Mouse (Mus musculus) heart, embryonic 14.5 days (tissue): ENCODE results near the gene Celf3. TPM values are rescaled to one million over a fixed set of nuclear protein-coding genes. Genes with fewer than 3 reads are reported as not detected.
A peak's percentile ranks its signal among the peaks of the same experiment; 100 is the strongest.

Experiments used
- ATAC-seq: fragments of 200-750 bp; cut with Nextera tagmentation; 2 replicates; pipeline ENCODE4 v1.8.0; 2017; ENCODE audit warnings: low read depth, moderate TSS enrichment; ENCODE audit not compliant: insufficient number of reproducible peaks, insufficient read depth, low FRiP score
- H3K27ac ChIP-seq, 2 experiments: fragments of 200-500 bp in 1 of 2; fragments of 300-500 bp in 1 of 2; sonication (generic) in 1 of 2; replicated peaks in 1 of 2; 2 replicates each; pipeline ENCODE4 v1.5.1; 2012 to 2014; ENCODE audit warnings: low read depth in 2 of 2, low read length in 2 of 2, control low read depth in 1 of 2, mild to moderate bottlenecking in 1 of 2, mixed read lengths in 1 of 2; ENCODE audit not compliant: control insufficient read depth in 1 of 2, insufficient read depth in 1 of 2
- H3K27me3 ChIP-seq: fragments of 300-500 bp; sonication (generic); 2 replicates; pipeline ENCODE4 v1.6.1; 2014; ENCODE audit warnings: mild to moderate bottlenecking, low read length, control low read depth; ENCODE audit not compliant: control insufficient read depth, insufficient read depth
- H3K36me3 ChIP-seq: fragments of 300-500 bp; sonication (generic); 2 replicates; pipeline ENCODE4 v1.6.1; 2014; ENCODE audit warnings: mild to moderate bottlenecking, control low read depth, low read length, mixed read lengths; ENCODE audit not compliant: control insufficient read depth, insufficient read depth
- H3K4me1 ChIP-seq, 2 experiments: fragments of 200-500 bp in 1 of 2; fragments of 300-500 bp in 1 of 2; sonication (generic) in 1 of 2; 2 replicates each; pipeline ENCODE4 v1.6.1; 2012 to 2014; ENCODE audit warnings: low read length in 2 of 2, control low read depth in 1 of 2, mixed read lengths in 1 of 2; ENCODE audit not compliant: control insufficient read depth in 2 of 2, insufficient read depth in 2 of 2
- H3K4me2 ChIP-seq: fragments of 300-500 bp; sonication (generic); 2 replicates; pipeline ENCODE4 v1.6.1; 2014; ENCODE audit warnings: mild to moderate bottlenecking, low read length
- H3K4me3 ChIP-seq, 2 experiments: fragments of 200-500 bp in 1 of 2; fragments of 300-500 bp in 1 of 2; sonication (generic) in 1 of 2; 2 replicates each; pipeline ENCODE4 v1.5.1; 2012 to 2014; ENCODE audit warnings: low read length in 2 of 2, mild to moderate bottlenecking in 2 of 2, control low read depth in 1 of 2, low read depth in 1 of 2, moderate library complexity in 1 of 2; ENCODE audit not compliant: control insufficient read depth in 1 of 2, insufficient read depth in 1 of 2
- H3K9ac ChIP-seq: fragments of 300-500 bp; sonication (generic); 2 replicates; pipeline ENCODE4 v1.6.1; 2014; ENCODE audit warnings: mild to moderate bottlenecking, low read length
- H3K9me3 ChIP-seq: fragments of 300-500 bp; sonication (generic); 2 replicates; pipeline ENCODE4 v1.6.1; 2016; ENCODE audit warnings: low read length, control low read depth; ENCODE audit not compliant: control insufficient read depth
- WGBS: fragments of 180-500 bp; shearing (Covaris S2); extraction: QIAGEN DNeasy Blood & Tissue Kit; methylation state at CpG from one replicate; pipeline ENCODE4 v1.1.7; 2014; 5-methylcytosine and 5-hydroxymethylcytosine counted together
- polyA plus RNA-seq: library from polyadenylated mRNA; unstranded; fragments of >200 nt; fragmentation: Nextera tagmentation; extraction: Ambion mirVana; gene quantifications from 2 replicates; pipeline ENCODE4 v1.2.1, GENCODE M21; 2014

Celf3 gene
- polyA plus RNA-seq, 1 experiment from 2014 or later, result 1.8 TPM

- H3K9me3 ChIP-seq, result no peaks in the 10 kb centered on the region
- peaks cover 0 to under 1% of the 10 kb centered on the region in 2 experiments; a peak in 1 of 4 replicates for H3K4me1 ChIP-seq
- 89% methylated on average over 2 of the region's 2 CpGs for whole genome bisulfite sequencing
- no peak overlapping the region for H3K4me3 ChIP-seq
- H3K9ac ChIP-seq, result no peak overlapping the region
- H3K4me2 ChIP-seq, result no peak overlapping the region
- no peak for ATAC-seq
- no peak overlapping the region for H3K27ac ChIP-seq
- H3K36me3 ChIP-seq, result peaks cover 61% of the 10 kb centered on the region
- H3K27me3 ChIP-seq, result no peaks in the 10 kb centered on the region
Observed at GRCm38 (mm10) chr3:94449377-94449776, 28.7 kb upstream of the Celf3 start.

GRCm38 (mm10) chr3:94456529-94457000, 21.5 kb upstream of the Celf3 start:
- ATAC-seq, result no peak
- peak overlapping the region; percentile 36 to 48 for H3K4me3 ChIP-seq
- 0 out of 2 replicates have a peak, but pooled peaks cover 4% of the 10 kb centered on the region for H3K9me3 ChIP-seq
- no peaks in the 10 kb centered on the region for H3K4me1 ChIP-seq
- H3K27ac ChIP-seq, result no peak overlapping the region
- H3K4me2 ChIP-seq, result peak overlapping the region; percentile 61
- no peaks in the 10 kb centered on the region for H3K36me3 ChIP-seq
- 2% methylated on average over 12 of the region's 12 CpGs for WGBS
- H3K9ac ChIP-seq, result no peak overlapping the region
- no peaks in the 10 kb centered on the region for H3K27me3 ChIP-seq

- ATAC-seq, result no peak
- Histone ChIP-seq H3K9me3 (0 out of 2 replicates have a peak, but pooled peaks cover 4% of the 10 kb centered on the region), H3K4me2 (peak overlapping the region; percentile 61), H3K4me1 (no peaks in the 10 kb centered on the region), H3K27ac (no peak overlapping the region), H3K27me3 (no peaks in the 10 kb centered on the region), H3K9ac (no peak overlapping the region), H3K4me3 (no peak overlapping the region), H3K36me3 (no peaks in the 10 kb centered on the region)
- 73% methylated on average over 3 of the region's 3 CpGs for WGBS
Observed at GRCm38 (mm10) chr3:94457055-94457454, 21.0 kb upstream of the Celf3 start.

GRCm38 (mm10) chr3:94459834-94460233, 18.3 kb upstream of the Celf3 start:
- Histone ChIP-seq H3K4me2 (no peak overlapping the region), H3K36me3 (no peaks in the 10 kb centered on the region), H3K27me3 (no peaks in the 10 kb centered on the region), H3K4me3 (no peak overlapping the region), H3K4me1 (peaks cover 0 to 3% of the 10 kb centered on the region in 2 experiments; a peak in 1 of 4 replicates), H3K27ac (no peak overlapping the region), H3K9ac (no peak overlapping the region), H3K9me3 (0 out of 2 replicates have a peak, but pooled peaks cover 4% of the 10 kb centered on the region)
- 86% methylated on average over 2 of the region's 2 CpGs for WGBS
- ATAC-seq, result no peak

GRCm38 (mm10) chr3:94463926-94464578, 14.0 kb upstream of the Celf3 start:
- Histone ChIP-seq H3K4me1 (peaks cover 0 to 3% of the 10 kb centered on the region in 2 experiments; a peak in 1 of 4 replicates), H3K4me3 (no peak overlapping the region), H3K27ac (no peak overlapping the region), H3K9ac (no peak overlapping the region), H3K4me2 (no peak overlapping the region), H3K9me3 (0 out of 2 replicates have a peak, but pooled peaks cover under 1% of the 10 kb centered on the region), H3K36me3 (no peaks in the 10 kb centered on the region), H3K27me3 (no peaks in the 10 kb centered on the region)
- ATAC-seq, result no peak
- WGBS, result 51% methylated on average over 11 of the region's 11 CpGs

GRCm38 (mm10) chr3:94465632-94466430, 12.3 kb upstream of the Celf3 start:
- Histone ChIP-seq H3K4me1 (peaks cover 0 to 3% of the 10 kb centered on the region in 2 experiments; a peak in 1 of 4 replicates), H3K4me3 (no peak overlapping the region), H3K4me2 (no peak overlapping the region), H3K27me3 (no peaks in the 10 kb centered on the region), H3K36me3 (no peaks in the 10 kb centered on the region), H3K9me3 (no peaks in the 10 kb centered on the region), H3K27ac (no peak overlapping the region), H3K9ac (no peak overlapping the region)
- no peak for ATAC-seq
- WGBS, result 77% methylated on average over 13 of the region's 13 CpGs

- no peaks in the 10 kb centered on the region for H3K36me3 ChIP-seq
- 59% methylated on average over 3 of the region's 3 CpGs for WGBS
- H3K9me3 ChIP-seq, result no peaks in the 10 kb centered on the region
- no peak overlapping the region for H3K4me2 ChIP-seq
- no peak overlapping the region for H3K9ac ChIP-seq
- no peak overlapping the region for H3K27ac ChIP-seq
- peaks cover 17 to 18% of the 10 kb centered on the region in 2 experiments for H3K4me1 ChIP-seq
- ATAC-seq, result no peak
- H3K4me3 ChIP-seq, result no peak overlapping the region
- H3K27me3 ChIP-seq, result no peaks in the 10 kb centered on the region
Observed at GRCm38 (mm10) chr3:94468931-94469330, 9.2 kb upstream of the Celf3 start.
